Mouse (Mus musculus) kidney, postnatal 0 days (tissue): Measurements from ENCODE around the gene Slc34a3. TPM values are rescaled to one million over a fixed set of nuclear protein-coding genes. Genes with fewer than 3 reads are reported as not detected.
A peak's percentile ranks its signal among the peaks of the same experiment; 100 is the strongest.
"Not testable (repeated sequence)": the region's sequence is repeated elsewhere in the genome, so short reads cannot be mapped to it uniquely, and the experiment has no call there.

Experiments
- ATAC-seq: fragments of 200-750 bp; cut with Nextera tagmentation; replicated peaks from 2 replicates; pipeline ENCODE4 v1.8.0; 2017; ENCODE audit warnings: low read depth, moderate number of reproducible peaks, moderate TSS enrichment, moderate library complexity; ENCODE audit not compliant: low FRiP score
- DNase-seq: peaks from one replicate; pipeline ENCODE4 v3.0.0-alpha.2; 2016; ENCODE audit warnings: low spot score
- H3K27ac ChIP-seq: fragments of 300-500 bp; sonication (generic); 2 replicates; pipeline ENCODE4 v1.5.1; 2014; ENCODE audit warnings: mild to moderate bottlenecking
- H3K27me3 ChIP-seq: fragments of 300-500 bp; sonication (generic); 2 replicates; pipeline ENCODE4 v1.6.1; 2014; ENCODE audit warnings: low read length, mixed read lengths; ENCODE audit not compliant: insufficient read depth
- H3K36me3 ChIP-seq: fragments of 300-500 bp; sonication (generic); 2 replicates; pipeline ENCODE4 v1.6.1; 2014; ENCODE audit warnings: low read length, mixed read lengths; ENCODE audit not compliant: insufficient read depth
- H3K4me1 ChIP-seq: fragments of 300-500 bp; sonication (generic); replicated peaks from 2 replicates; pipeline ENCODE4 v1.6.1; 2014; ENCODE audit warnings: antibody characterized with exemption, low read length, mixed read lengths; ENCODE audit not compliant: insufficient read depth
- H3K4me2 ChIP-seq: fragments of 300-500 bp; sonication (generic); 2 replicates; pipeline ENCODE4 v1.6.1; 2014; ENCODE audit warnings: mild to moderate bottlenecking, low read length, moderate library complexity, mixed read lengths
- H3K4me3 ChIP-seq: fragments of 300-500 bp; sonication (generic); replicated peaks from 2 replicates; pipeline ENCODE4 v1.5.1; 2014; ENCODE audit warnings: low read depth, low read length
- H3K9ac ChIP-seq: fragments of 300-500 bp; sonication (generic); 2 replicates; pipeline ENCODE4 v1.6.1; 2014; ENCODE audit warnings: low read depth, low read length
- H3K9me3 ChIP-seq: fragments of 300-500 bp; sonication (generic); replicated peaks from 2 replicates; pipeline ENCODE4 v1.6.1; 2016; ENCODE audit warnings: low read length, inconsistent platforms, mixed read lengths
- CTCF ChIP-seq: IDR thresholded peaks from 2 replicates; pipeline ENCODE4 v1.5.1; 2016; ENCODE audit warnings: antibody characterized with exemption, low read depth, mild to moderate bottlenecking, moderate library complexity
- WGBS: fragments of 180-500 bp; shearing (Covaris S2); extraction: QIAGEN DNeasy Blood & Tissue Kit; methylation state at CpG from one replicate; pipeline ENCODE4 v1.1.7; 2014; 5-methylcytosine and 5-hydroxymethylcytosine counted together
- polyA plus RNA-seq: library from polyadenylated mRNA; unstranded; fragments of >200 nt; fragmentation: Nextera tagmentation; extraction: Ambion mirVana; gene quantifications from 2 replicates; pipeline ENCODE4 v1.2.1, GENCODE M21; 2015

Gene Slc34a3
- polyA plus RNA-seq, 1 experiment from 2014 or later = 1.5 TPM

- TF ChIP-seq CTCF = peak; percentile 62
- not testable (repeated sequence) for H3K36me3 ChIP-seq, ATAC-seq, H3K9me3 ChIP-seq, H3K27ac ChIP-seq, H3K4me1 ChIP-seq, H3K27me3 ChIP-seq
- peak overlapping the region; percentile 74; the same call in 1 of the 2 replicates for H3K9ac ChIP-seq
- peak overlapping the region; percentile 98 for H3K4me2 ChIP-seq
- peak; percentile 54 for DNase-seq
- 53% methylated on average over 11 of the region's 12 CpGs for WGBS
- peak overlapping the region; percentile 99 for H3K4me3 ChIP-seq
Observed at GRCm38 (mm10) chr2:25256443-25257109, 22.4 kb upstream of the Slc34a3 start.

- Histone ChIP-seq H3K4me1 (peaks cover 6% of the 10 kb centered on the region), H3K4me2 (peak within 1 kb of the TSS; percentile 98), H3K9ac (peak within 1 kb of the TSS; percentile 74), H3K27ac (peak within 1 kb of the TSS; percentile 89), H3K9me3 (no peaks in the 10 kb centered on the region), H3K4me3 (peak within 1 kb of the TSS; percentile 99), H3K36me3 (peaks cover 14% of the 10 kb centered on the region; the same call in 1 of the 2 replicates), H3K27me3 (no peaks in the 10 kb centered on the region)
- ATAC-seq = peak; percentile 90
- no peak for TF ChIP-seq CTCF
- peak; percentile 94 for DNase-seq
- under 1% methylated on average over 39 of the region's 39 CpGs for WGBS
Observed at GRCm38 (mm10) chr2:25255284-25255779, 21.2 kb upstream of the Slc34a3 start, which contains the start of gene Tmem203. Gene Tmem203 (plus strand): TSS chr2:25255439.

- Histone ChIP-seq H3K36me3 (peaks cover 26% of the 10 kb centered on the region), H3K4me2 (no peak overlapping the region), H3K27me3 (no peaks in the 10 kb centered on the region), H3K27ac (no peak overlapping the region), H3K4me1 (peaks cover 6% of the 10 kb centered on the region), H3K4me3 (no peak overlapping the region), H3K9ac (no peak overlapping the region), H3K9me3 (no peaks in the 10 kb centered on the region)
- DNase-seq = no peak
- peak; percentile 65 for TF ChIP-seq CTCF
- no peak for ATAC-seq
- 93% methylated on average over 1 of the region's 1 CpGs for WGBS
Observed at GRCm38 (mm10) chr2:25252331-25252730, 18.2 kb upstream of the Slc34a3 start.

- Histone ChIP-seq H3K9me3 (no peaks in the 10 kb centered on the region), H3K27ac (no peak within 1 kb of the TSS), H3K4me2 (no peak within 1 kb of the TSS), H3K27me3 (no peaks in the 10 kb centered on the region), H3K36me3 (peaks cover 23% of the 10 kb centered on the region), H3K4me1 (peaks cover 9% of the 10 kb centered on the region; the same call in 1 of the 2 replicates), H3K4me3 (no peak within 1 kb of the TSS), H3K9ac (no peak within 1 kb of the TSS)
- DNase-seq (no peak), ATAC-seq (no peak)
- 83% methylated on average over 10 of the region's 10 CpGs for WGBS
- TF ChIP-seq CTCF = no peak
Observed at GRCm38 (mm10) chr2:25246183-25247072, 12.3 kb upstream of the Slc34a3 start, which contains the start of gene AL732309.1. Gene AL732309.1 (minus strand): TSS chr2:25246863.

GRCm38 (mm10) chr2:25244144-25244543 lies 10.0 kb upstream of the Slc34a3 start:
- H3K27ac ChIP-seq = no peak overlapping the region
- TF ChIP-seq CTCF = no peak
- no peak for DNase-seq
- H3K4me2 ChIP-seq = no peak overlapping the region
- no peak for ATAC-seq
- peaks cover 2% of the 10 kb centered on the region for H3K36me3 ChIP-seq
- H3K9ac ChIP-seq = no peak overlapping the region
- H3K4me1 ChIP-seq = peaks cover 20% of the 10 kb centered on the region
- H3K9me3 ChIP-seq = no peaks in the 10 kb centered on the region
- H3K4me3 ChIP-seq = no peak overlapping the region
- H3K27me3 ChIP-seq = no peaks in the 10 kb centered on the region
- WGBS = 90% methylated on average over 4 of the region's 4 CpGs

- WGBS = 71% methylated on average over 8 of the region's 8 CpGs
- H3K36me3 ChIP-seq = no peaks in the 10 kb centered on the region
- H3K4me2 ChIP-seq = peak overlapping the region; percentile 92
- no peak for DNase-seq
- no peak overlapping the region for H3K4me3 ChIP-seq
- no peak overlapping the region for H3K9ac ChIP-seq
- no peaks in the 10 kb centered on the region for H3K27me3 ChIP-seq
- ATAC-seq = no peak
- no peak for TF ChIP-seq CTCF
- H3K4me1 ChIP-seq = peaks cover 20% of the 10 kb centered on the region
- H3K9me3 ChIP-seq = no peaks in the 10 kb centered on the region
- H3K27ac ChIP-seq = no peak overlapping the region
Observed at GRCm38 (mm10) chr2:25243342-25243741, 9.2 kb upstream of the Slc34a3 start.
